20 mouse cellular contexts compared by ENCODE assay signal in the genomic region with DNA sequence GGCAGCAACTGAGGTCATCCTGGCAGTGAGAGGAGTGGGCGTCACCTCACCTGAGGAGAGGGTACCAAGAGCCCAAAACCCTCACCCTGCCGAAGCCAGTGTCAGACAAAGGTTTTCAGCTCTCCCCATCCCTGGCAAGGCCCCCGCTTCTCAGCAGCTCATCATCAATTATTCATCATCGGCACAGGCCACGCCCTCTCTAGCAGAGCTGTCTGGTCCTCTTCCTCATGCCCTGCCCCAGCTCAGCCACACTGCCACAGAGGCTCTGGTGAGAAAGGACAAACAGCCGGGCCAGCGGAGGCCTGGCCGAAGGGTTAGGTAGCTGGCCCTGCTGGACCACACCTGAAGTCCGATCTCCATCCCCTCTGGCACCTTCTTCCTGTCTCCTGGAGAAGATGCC. TPM values are rescaled to one million over a fixed set of nuclear protein-coding genes. Genes with fewer than 3 reads are reported as not detected.
DNase-seq lines count a peak whose midpoint lies in the region; ATAC-seq and TF ChIP-seq lines count a peak whose summit lies in the region.
"Had no signal": no experiment of that assay in that cellular context is flagged by ENCODE, and none has a peak within 500 bp of the region (broad histone marks: within the 10 kb centered on the region; RNA-seq: fewer than 3 reads in every experiment).

No protein-coding gene starts in this region.

- H3K4me1 ChIP-seq in neural tube, embryonic 11.5 days (ENCODE audit: control insufficient read depth, insufficient read depth, low read length), result peaks cover 5% of the 10 kb centered on the region
- peaks cover 28% of the 10 kb centered on the region for H3K4me1 ChIP-seq in neural tube, embryonic 15.5 days
- peaks cover 29% of the 10 kb centered on the region for H3K4me1 ChIP-seq in forebrain, embryonic 13.5 days
- H3K4me1 ChIP-seq in hindbrain, embryonic 14.5 days (replicated peaks; ENCODE audit: control insufficient read depth, insufficient read depth, low read length), result peaks cover 6% of the 10 kb centered on the region; the same call in 1 of the 2 replicates
- H3K4me1 ChIP-seq in midbrain, embryonic 16.5 days (ENCODE audit: control insufficient read depth, insufficient read depth, low read length), result peaks cover 11% of the 10 kb centered on the region
- no peaks in the 10 kb centered on the region for H3K4me1 ChIP-seq in intestine, postnatal 0 days (replicated peaks; ENCODE audit: control insufficient read depth, insufficient read depth, low read length)
- H3K4me1 ChIP-seq: limb, embryonic 13.5 days had no signal

- H3K4me2 ChIP-seq in neural tube, embryonic 11.5 days (ENCODE audit: low read depth), result peak overlapping the region; percentile 1; the same call in 1 of the 2 replicates
- no peak overlapping the region for H3K4me2 ChIP-seq in neural tube, embryonic 15.5 days
- 0 out of 2 replicates have a peak overlapping the region, but pooled peaks have one; percentile 7 for H3K4me2 ChIP-seq in forebrain, embryonic 13.5 days
- 0 out of 2 replicates have a peak overlapping the region, but pooled peaks have one; percentile 22 for H3K4me2 ChIP-seq in hindbrain, embryonic 14.5 days (replicated peaks)
- H3K4me2 ChIP-seq in midbrain, embryonic 16.5 days (ENCODE audit: low read length), result no peak overlapping the region
- no peak overlapping the region for H3K4me2 ChIP-seq in intestine, postnatal 0 days (replicated peaks; ENCODE audit: low read depth)
- H3K4me2 ChIP-seq: heart, embryonic 11.5 days; limb, embryonic 13.5 days had no signal

- peak overlapping the region; percentile 15 for H3K9ac ChIP-seq in neural tube, embryonic 11.5 days (ENCODE audit: low read length)
- H3K9ac ChIP-seq in neural tube, embryonic 15.5 days (replicated peaks), result no peak overlapping the region
- H3K9ac ChIP-seq in forebrain, embryonic 13.5 days, result peak overlapping the region; percentile 21; the same call in 1 of the 2 replicates
- H3K9ac ChIP-seq in hindbrain, embryonic 14.5 days, result peak overlapping the region; percentile 2; the same call in 1 of the 2 replicates
- no peak overlapping the region; the same call in 1 of the 2 replicates for H3K9ac ChIP-seq in midbrain, embryonic 16.5 days (ENCODE audit: low read depth, low read length)
- no peak overlapping the region for H3K9ac ChIP-seq in intestine, postnatal 0 days (ENCODE audit: low read depth, low read length)
- H3K9ac ChIP-seq: limb, embryonic 13.5 days; liver, postnatal 0 days had no signal

- WGBS in neural tube, embryonic 11.5 days, result 48% methylated on average over 9 of the region's 9 CpGs
- 53% methylated on average over 9 of the region's 9 CpGs for WGBS in neural tube, embryonic 15.5 days
- WGBS in forebrain, embryonic 13.5 days, result 60% methylated on average over 9 of the region's 9 CpGs
- WGBS in hindbrain, embryonic 14.5 days, result 37% methylated on average over 9 of the region's 9 CpGs
- WGBS in midbrain, embryonic 16.5 days, result 48% methylated on average over 9 of the region's 9 CpGs
- WGBS in intestine, postnatal 0 days, result 48% methylated on average over 9 of the region's 9 CpGs

- no peak for TF ChIP-seq CTCF in intestine, postnatal 0 days (IDR thresholded peaks at IDR 0.05; ENCODE audit: low read depth)

- no peaks in the 10 kb centered on the region for H3K27me3 ChIP-seq in neural tube, embryonic 11.5 days (ENCODE audit: control insufficient read depth, insufficient read depth, low read length)
- H3K27me3 ChIP-seq in neural tube, embryonic 15.5 days (replicated peaks), result no peaks in the 10 kb centered on the region
- peaks cover 3% of the 10 kb centered on the region; the same call in 1 of the 2 replicates for H3K27me3 ChIP-seq in forebrain, embryonic 13.5 days
- H3K27me3 ChIP-seq in hindbrain, embryonic 14.5 days (ENCODE audit: control insufficient read depth, insufficient read depth, low read length), result no peaks in the 10 kb centered on the region
- no peaks in the 10 kb centered on the region for H3K27me3 ChIP-seq in midbrain, embryonic 16.5 days (ENCODE audit: control insufficient read depth, insufficient read depth, low read depth, low read length)
- H3K27me3 ChIP-seq in intestine, postnatal 0 days (replicated peaks; ENCODE audit: control insufficient read depth, insufficient read depth, low read length), result 0 out of 2 replicates have a peak, but pooled peaks cover 2% of the 10 kb centered on the region

- H3K27ac ChIP-seq in neural tube, embryonic 11.5 days (ENCODE audit: low read depth, low read length), result 0 out of 2 replicates have a peak overlapping the region, but pooled peaks have one; percentile 4
- H3K27ac ChIP-seq in neural tube, embryonic 15.5 days (replicated peaks), result no peak overlapping the region
- no peak overlapping the region for H3K27ac ChIP-seq in forebrain, embryonic 13.5 days
- H3K27ac ChIP-seq in hindbrain, embryonic 14.5 days, result 0 out of 2 replicates have a peak overlapping the region, but pooled peaks have one; percentile 27
- H3K27ac ChIP-seq in midbrain, embryonic 16.5 days (ENCODE audit: low read length), result peak overlapping the region; percentile 10; the same call in 1 of the 2 replicates
- no peak overlapping the region for H3K27ac ChIP-seq in intestine, postnatal 0 days (ENCODE audit: low read depth, low read length)
- H3K27ac ChIP-seq: limb, embryonic 13.5 days had no signal

- no peak overlapping the region for H3K4me3 ChIP-seq in neural tube, embryonic 11.5 days (ENCODE audit: low read depth, low read length)
- H3K4me3 ChIP-seq in neural tube, embryonic 15.5 days (replicated peaks), result no peak overlapping the region
- no peak overlapping the region for H3K4me3 ChIP-seq in forebrain, embryonic 13.5 days
- no peak overlapping the region for H3K4me3 ChIP-seq in hindbrain, embryonic 14.5 days (replicated peaks; ENCODE audit: low read length)
- H3K4me3 ChIP-seq in midbrain, embryonic 16.5 days (ENCODE audit: low read depth, low read length), result no peak overlapping the region
- H3K4me3 ChIP-seq in intestine, postnatal 0 days (ENCODE audit: low read depth, low read length), result no peak overlapping the region
- H3K4me3 ChIP-seq: limb, embryonic 13.5 days had no signal

- ATAC-seq in neural tube, embryonic 11.5 days (ENCODE audit: insufficient read depth, low FRiP score, low TSS enrichment), result peak; percentile 50; the same call in 1 of the 2 replicates
- no peak for ATAC-seq in neural tube, embryonic 15.5 days (ENCODE audit: low FRiP score)
- ATAC-seq in forebrain, embryonic 13.5 days, result peak; percentile 50; the same call in 1 of the 2 replicates
- ATAC-seq in hindbrain, embryonic 14.5 days (ENCODE audit: low FRiP score), result no peak
- no peak for ATAC-seq in midbrain, embryonic 16.5 days
- no peak for ATAC-seq in intestine, postnatal 0 days
- ATAC-seq: intestine, embryonic 16.5 days; liver, postnatal 0 days had no signal

- no peaks in the 10 kb centered on the region for H3K36me3 ChIP-seq in neural tube, embryonic 11.5 days (ENCODE audit: control insufficient read depth, insufficient read depth, low read length)
- peaks cover 32% of the 10 kb centered on the region for H3K36me3 ChIP-seq in neural tube, embryonic 15.5 days
- 0 out of 2 replicates have a peak, but pooled peaks cover 8% of the 10 kb centered on the region for H3K36me3 ChIP-seq in forebrain, embryonic 13.5 days (ENCODE audit: poor library complexity, severe bottlenecking)
- peaks cover 33% of the 10 kb centered on the region for H3K36me3 ChIP-seq in hindbrain, embryonic 14.5 days (replicated peaks; ENCODE audit: control insufficient read depth, insufficient read depth)
- H3K36me3 ChIP-seq in midbrain, embryonic 16.5 days (ENCODE audit: control insufficient read depth, insufficient read depth, low read length), result peaks cover 9% of the 10 kb centered on the region
- H3K36me3 ChIP-seq in intestine, postnatal 0 days (ENCODE audit: control insufficient read depth, insufficient read depth), result no peaks in the 10 kb centered on the region
- H3K36me3 ChIP-seq: limb, embryonic 13.5 days had no signal

- no peaks in the 10 kb centered on the region for H3K9me3 ChIP-seq in neural tube, embryonic 11.5 days (ENCODE audit: control insufficient read depth, low read length)
- no peaks in the 10 kb centered on the region for H3K9me3 ChIP-seq in neural tube, embryonic 15.5 days (replicated peaks)
- H3K9me3 ChIP-seq in forebrain, embryonic 13.5 days (replicated peaks), result no peaks in the 10 kb centered on the region
- H3K9me3 ChIP-seq in hindbrain, embryonic 14.5 days (ENCODE audit: control insufficient read depth, low read length), result no peaks in the 10 kb centered on the region
- H3K9me3 ChIP-seq in midbrain, embryonic 16.5 days (replicated peaks; ENCODE audit: control insufficient read depth, low read length, poor library complexity, severe bottlenecking), result no peaks in the 10 kb centered on the region
- no peaks in the 10 kb centered on the region for H3K9me3 ChIP-seq in intestine, postnatal 0 days (ENCODE audit: control insufficient read depth)
- H3K9me3 ChIP-seq: limb, embryonic 13.5 days had no signal

- no peak for DNase-seq in neural tube, embryonic 11.5 days (ENCODE audit: low spot score)
- DNase-seq in hindbrain, embryonic 14.5 days (ENCODE audit: low spot score), result no peak
- no peak for DNase-seq in spleen, postnatal 10 days (ENCODE audit: low spot score in 2 of 2)
- DNase-seq in adrenal gland, postnatal 36 days, result no peak
- DNase-seq: adrenal gland, adult 8-10 months; cerebellum, adult 9-10 months; embryo, embryonic 11 days; heart, postnatal 36 days; liver, postnatal 0 days; right cerebral cortex, postnatal 25 days; thymus, adult 18-20 months had no signal

RNA-seq across cellular contexts. Expression of a gene that starts 10.0 kb away (rescaled TPM):
- polyA plus RNA-seq in neural tube, embryonic 11.5 days (2014; fragmentation: Nextera tagmentation; extraction: Ambion mirVana), result 117 and 135 TPM in 2 replicates
- polyA plus RNA-seq in neural tube, embryonic 15.5 days (2015; fragmentation: Nextera tagmentation; extraction: Ambion mirVana), result 80.2 and 91.5 TPM in 2 replicates
- 118 and 130 TPM in 2 replicates for polyA plus RNA-seq in forebrain, embryonic 13.5 days (2015; fragmentation: Nextera tagmentation; extraction: Ambion mirVana)
- 93.2 and 107 TPM in 2 replicates for polyA plus RNA-seq in hindbrain, embryonic 14.5 days (2014; fragmentation: Nextera tagmentation; extraction: Ambion mirVana)
- 86.0 and 110 TPM in 2 replicates for polyA plus RNA-seq in midbrain, embryonic 16.5 days (2015; fragmentation: Nextera tagmentation; extraction: Ambion mirVana)
- total RNA-seq in adrenal gland, postnatal 36 days (2021), result 10 to 100 TPM; 40.8 to 51.2 TPM
- 13.2 and 13.3 TPM in 2 replicates for polyA plus RNA-seq in intestine, postnatal 0 days (2015; fragmentation: Nextera tagmentation; extraction: Ambion mirVana)

RNA-seq across cellular contexts. Expression of a gene that starts 13.3 kb away (rescaled TPM):
- polyA plus RNA-seq in neural tube, embryonic 11.5 days (2014; fragmentation: Nextera tagmentation; extraction: Ambion mirVana), result not detected in 2 replicates
- polyA plus RNA-seq in neural tube, embryonic 15.5 days (2015; fragmentation: Nextera tagmentation; extraction: Ambion mirVana), result not detected in 2 replicates
- polyA plus RNA-seq in forebrain, embryonic 13.5 days (2015; fragmentation: Nextera tagmentation; extraction: Ambion mirVana), result not detected in 2 replicates
- not detected in 2 replicates for polyA plus RNA-seq in hindbrain, embryonic 14.5 days (2014; fragmentation: Nextera tagmentation; extraction: Ambion mirVana)
- polyA plus RNA-seq in midbrain, embryonic 16.5 days (2015; fragmentation: Nextera tagmentation; extraction: Ambion mirVana), result not detected in 2 replicates
- total RNA-seq in adrenal gland, postnatal 36 days (2021), result 10 to 100 TPM; 19.6 to 24.6 TPM
- 1.2 and 3.0 TPM in 2 replicates for polyA plus RNA-seq in intestine, postnatal 0 days (2015; fragmentation: Nextera tagmentation; extraction: Ambion mirVana)
- polyA plus RNA-seq: C2C12; heart, embryonic 11.5 days; intestine, embryonic 16.5 days; large intestine, adult 2 months; limb, embryonic 13.5 days had no signal

RNA-seq across cellular contexts. Expression of a gene that starts 21.8 kb away (rescaled TPM):
- 15.1 and 17.0 TPM in 2 replicates for polyA plus RNA-seq in neural tube, embryonic 11.5 days (2014; fragmentation: Nextera tagmentation; extraction: Ambion mirVana)
- polyA plus RNA-seq in neural tube, embryonic 15.5 days (2015; fragmentation: Nextera tagmentation; extraction: Ambion mirVana), result 59.3 and 68.9 TPM in 2 replicates
- polyA plus RNA-seq in forebrain, embryonic 13.5 days (2015; fragmentation: Nextera tagmentation; extraction: Ambion mirVana), result 15.1 and 17.0 TPM in 2 replicates
- polyA plus RNA-seq in hindbrain, embryonic 14.5 days (2014; fragmentation: Nextera tagmentation; extraction: Ambion mirVana), result 49.7 and 51.7 TPM in 2 replicates
- polyA plus RNA-seq in midbrain, embryonic 16.5 days (2015; fragmentation: Nextera tagmentation; extraction: Ambion mirVana), result 47.9 and 53.9 TPM in 2 replicates
- total RNA-seq in adrenal gland, postnatal 36 days (2021), result under 1 TPM; 0.53 to 0.56 TPM
- polyA plus RNA-seq in intestine, postnatal 0 days (2015; fragmentation: Nextera tagmentation; extraction: Ambion mirVana), result 1.4 and 2.1 TPM in 2 replicates

RNA-seq across cellular contexts. Expression of a gene that starts 25.3 kb away (rescaled TPM):
- 0.32 and 0.33 TPM in 2 replicates for polyA plus RNA-seq in neural tube, embryonic 11.5 days (2014; fragmentation: Nextera tagmentation; extraction: Ambion mirVana)
- polyA plus RNA-seq in neural tube, embryonic 15.5 days (2015; fragmentation: Nextera tagmentation; extraction: Ambion mirVana), result 4.5 and 5.2 TPM in 2 replicates
- 1.2 and 1.3 TPM in 2 replicates for polyA plus RNA-seq in forebrain, embryonic 13.5 days (2015; fragmentation: Nextera tagmentation; extraction: Ambion mirVana)
- polyA plus RNA-seq in hindbrain, embryonic 14.5 days (2014; fragmentation: Nextera tagmentation; extraction: Ambion mirVana), result 2.0 and 2.2 TPM in 2 replicates
- polyA plus RNA-seq in midbrain, embryonic 16.5 days (2015; fragmentation: Nextera tagmentation; extraction: Ambion mirVana), result 1.4 and 1.7 TPM in 2 replicates
- 1,000 to 10,000 TPM in 1 of 2 experiments, 100 to 1,000 TPM in 1; 945 to 1,041 TPM for total RNA-seq in adrenal gland, postnatal 36 days (2021)
- polyA plus RNA-seq in intestine, postnatal 0 days (2015; fragmentation: Nextera tagmentation; extraction: Ambion mirVana), result 124 and 136 TPM in 2 replicates

RNA-seq across cellular contexts. Expression of a gene that starts 33.4 kb away (rescaled TPM):
- polyA plus RNA-seq in neural tube, embryonic 11.5 days (2014; fragmentation: Nextera tagmentation; extraction: Ambion mirVana), result 134 and 135 TPM in 2 replicates
- polyA plus RNA-seq in neural tube, embryonic 15.5 days (2015; fragmentation: Nextera tagmentation; extraction: Ambion mirVana), result 178 and 182 TPM in 2 replicates
- 177 and 190 TPM in 2 replicates for polyA plus RNA-seq in forebrain, embryonic 13.5 days (2015; fragmentation: Nextera tagmentation; extraction: Ambion mirVana)
- 182 and 202 TPM in 2 replicates for polyA plus RNA-seq in hindbrain, embryonic 14.5 days (2014; fragmentation: Nextera tagmentation; extraction: Ambion mirVana)
- polyA plus RNA-seq in midbrain, embryonic 16.5 days (2015; fragmentation: Nextera tagmentation; extraction: Ambion mirVana), result 142 and 164 TPM in 2 replicates
- total RNA-seq in adrenal gland, postnatal 36 days (2021), result 100 to 1,000 TPM; 227 to 257 TPM
- 298 and 301 TPM in 2 replicates for polyA plus RNA-seq in intestine, postnatal 0 days (2015; fragmentation: Nextera tagmentation; extraction: Ambion mirVana)

Comparison
In these comparisons a context has a peak if more than half of its experiments do, and no peak if none do; other contexts are left out.
1. ATAC-seq: peak in neural tube, embryonic 11.5 days (single experiment) and forebrain, embryonic 13.5 days (single experiment); none in neural tube, embryonic 15.5 days (single experiment), hindbrain, embryonic 14.5 days (single experiment), midbrain, embryonic 16.5 days (single experiment) and intestine, postnatal 0 days (single experiment).
2. H3K27ac ChIP-seq: peak in neural tube, embryonic 11.5 days (single experiment), hindbrain, embryonic 14.5 days (single experiment) and midbrain, embryonic 16.5 days (single experiment); none in neural tube, embryonic 15.5 days (single experiment), forebrain, embryonic 13.5 days (single experiment) and intestine, postnatal 0 days (single experiment).
3. H3K4me2 ChIP-seq: peak in neural tube, embryonic 11.5 days (single experiment), forebrain, embryonic 13.5 days (single experiment) and hindbrain, embryonic 14.5 days (single experiment); none in neural tube, embryonic 15.5 days (single experiment), midbrain, embryonic 16.5 days (single experiment) and intestine, postnatal 0 days (single experiment).
4. H3K9ac ChIP-seq: peak in neural tube, embryonic 11.5 days (single experiment), forebrain, embryonic 13.5 days (single experiment) and hindbrain, embryonic 14.5 days (single experiment); none in neural tube, embryonic 15.5 days (single experiment), midbrain, embryonic 16.5 days (single experiment) and intestine, postnatal 0 days (single experiment).